Mouse (Mus musculus): Measurements from ENCODE around the gene Lman2.

- TF ChIP-seq EP300 (IDR thresholded peaks at IDR 0.05; ENCODE audit: insufficient read depth, low read depth, low read length) (no peak), CTCF (IDR thresholded peaks at IDR 0.05; ENCODE audit: low read depth, low read length) (no peak)
These were observed 49.2 kb upstream of the Lman2 start for GRCm38 (mm10) chr13:55411826-55412225.
